Mouse (Mus musculus) heart, postnatal 0 days (tissue): ENCODE data around the gene Rpl29.

Source experiments
- CTCF ChIP-seq: IDR thresholded peaks from 2 replicates; pipeline ENCODE4 v1.5.1; 2016; ENCODE audit warnings: antibody characterized with exemption, control low read depth, low read depth
- EP300 ChIP-seq: IDR thresholded peaks from 2 replicates; pipeline ENCODE4 v1.6.1; 2016; ENCODE audit warnings: antibody characterized with exemption, low read depth

DNA sequence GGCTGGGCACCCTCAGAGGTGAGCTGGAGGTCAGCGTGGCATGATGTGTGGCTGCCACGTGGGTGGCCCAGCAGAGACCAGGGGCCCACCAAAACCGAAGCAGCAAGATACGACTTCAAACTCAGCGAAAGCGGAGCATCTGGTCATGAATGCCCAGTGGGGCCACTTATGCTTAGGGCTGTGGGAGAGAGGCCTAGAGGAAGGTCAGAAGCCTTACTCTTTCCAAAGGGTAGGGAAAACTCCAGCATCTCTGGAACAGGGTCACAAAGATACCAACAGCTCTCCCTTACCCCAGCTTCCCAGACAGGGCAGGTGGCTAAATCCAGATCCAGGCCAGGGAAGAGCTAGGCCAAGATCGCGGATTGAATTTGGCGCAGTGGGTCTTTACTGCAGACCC is 27.9 kb downstream of the Rpl29 start:
- TF ChIP-seq CTCF (no peak), EP300 (no peak)
